Mouse (Mus musculus) liver, embryonic 14.5 days (tissue): ENCODE data around the gene Zmym6.

Experiments
- CTCF ChIP-seq: IDR thresholded peaks from 2 replicates; pipeline ENCODE4 v1.5.1; 2016; ENCODE audit warnings: antibody characterized with exemption, low read depth, control low read depth
- EP300 ChIP-seq: IDR thresholded peaks from 2 replicates; pipeline ENCODE4 v1.6.1; 2016; ENCODE audit warnings: antibody characterized with exemption, low read depth

DNA sequence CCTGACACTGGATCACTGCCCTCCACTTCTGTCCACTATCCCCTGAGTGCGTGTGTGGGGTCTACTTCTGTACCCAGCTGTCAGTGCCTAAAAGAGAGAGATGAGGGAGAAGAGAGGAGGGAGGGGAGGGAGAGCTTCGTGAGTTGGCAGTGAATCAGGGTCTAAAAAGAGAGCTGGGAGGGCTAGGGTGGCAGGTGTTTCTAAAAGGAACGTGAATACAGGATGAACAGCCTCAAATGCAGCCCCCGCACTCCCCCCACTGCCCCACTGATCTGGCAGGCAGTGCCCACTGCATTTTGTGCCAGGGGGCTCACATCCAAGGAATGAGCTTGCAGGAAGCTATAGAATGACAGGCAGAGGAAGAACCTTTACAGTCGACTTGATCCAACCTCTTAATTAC lies 93.7 kb downstream of the Zmym6 start:
- no peak for TF ChIP-seq CTCF
- TF ChIP-seq EP300, result no peak
